Mouse (Mus musculus) neural tube, embryonic 15.5 days (tissue): Measurements from ENCODE around the gene Rnf11. TPM values are rescaled to one million over a fixed set of nuclear protein-coding genes. Genes with fewer than 3 reads are reported as not detected.
"Not testable (repeated sequence)": the region's sequence is repeated elsewhere in the genome, so short reads cannot be mapped to it uniquely, and the experiment has no call there.

ENCODE experiments used
- ATAC-seq: fragments of 200-750 bp; cut with Nextera tagmentation; 2 replicates; pipeline ENCODE4 v1.8.0; 2017; ENCODE audit warnings: mild to moderate bottlenecking, moderate TSS enrichment, moderate library complexity; ENCODE audit not compliant: low FRiP score
- H3K27ac ChIP-seq: fragments of 300-500 bp; sonication (generic); replicated peaks from 2 replicates; pipeline ENCODE4 v1.5.1; 2015; ENCODE audit warnings: mild to moderate bottlenecking, inconsistent platforms
- H3K27me3 ChIP-seq: fragments of 300-500 bp; sonication (generic); replicated peaks from 2 replicates; pipeline ENCODE4 v1.6.1; 2015; ENCODE audit warnings: inconsistent platforms
- H3K36me3 ChIP-seq: fragments of 300-500 bp; sonication (generic); 2 replicates; pipeline ENCODE4 v1.6.1; 2015; ENCODE audit warnings: inconsistent platforms
- H3K4me1 ChIP-seq: fragments of 300-500 bp; sonication (generic); 2 replicates; pipeline ENCODE4 v1.6.1; 2015; ENCODE audit warnings: inconsistent platforms
- H3K4me2 ChIP-seq: fragments of 300-500 bp; sonication (generic); 2 replicates; pipeline ENCODE4 v1.6.1; 2015; ENCODE audit warnings: inconsistent platforms, mild to moderate bottlenecking, moderate library complexity
- H3K4me3 ChIP-seq: fragments of 300-500 bp; sonication (generic); replicated peaks from 2 replicates; pipeline ENCODE4 v1.5.1; 2015; ENCODE audit warnings: mild to moderate bottlenecking, inconsistent platforms
- H3K9ac ChIP-seq: fragments of 300-500 bp; sonication (generic); replicated peaks from 2 replicates; pipeline ENCODE4 v1.6.1; 2015; ENCODE audit warnings: mild to moderate bottlenecking, inconsistent platforms
- H3K9me3 ChIP-seq: fragments of 300-500 bp; sonication (generic); replicated peaks from 2 replicates; pipeline ENCODE4 v1.6.1; 2016; ENCODE audit warnings: inconsistent platforms
- WGBS: fragments of 180-500 bp; shearing (Covaris S2); methylation state at CpG from one replicate; pipeline ENCODE4 v1.1.7; 2015; ENCODE audit warnings: mixed read lengths; 5-methylcytosine and 5-hydroxymethylcytosine counted together
- polyA plus RNA-seq: library from polyadenylated mRNA; unstranded; fragments of >200 nt; fragmentation: Nextera tagmentation; extraction: Ambion mirVana; gene quantifications from 2 replicates; pipeline ENCODE4 v1.2.1, GENCODE M21; 2015

Gene Rnf11
- polyA plus RNA-seq, 1 experiment from 2014 or later: 67.8 TPM

- peaks cover 20% of the 10 kb centered on the region for H3K4me1 ChIP-seq
- H3K36me3 ChIP-seq: no peaks in the 10 kb centered on the region
- no peak overlapping the region for H3K27ac ChIP-seq
- ATAC-seq: no peak
- no peak overlapping the region; the same call in 1 of the 2 replicates for H3K9ac ChIP-seq
- H3K9me3 ChIP-seq: no peaks in the 10 kb centered on the region
- WGBS: 80% methylated on average over 9 of the region's 9 CpGs
- peak overlapping the region; percentile 99 for H3K4me2 ChIP-seq
- H3K4me3 ChIP-seq: peak overlapping the region; percentile 68; the same call in 1 of the 2 replicates
- H3K27me3 ChIP-seq: 0 out of 2 replicates have a peak, but pooled peaks cover 3% of the 10 kb centered on the region
Observed at GRCm38 (mm10) chr4:109407701-109408485, 76.6 kb downstream of the Rnf11 start.

GRCm38 (mm10) chr4:109407176-109407520, 77.4 kb downstream of the Rnf11 start:
- H3K4me3 ChIP-seq: peak overlapping the region; percentile 68
- no peaks in the 10 kb centered on the region for H3K9me3 ChIP-seq
- H3K4me1 ChIP-seq: peaks cover 20% of the 10 kb centered on the region
- H3K4me2 ChIP-seq: peak overlapping the region; percentile 99
- peak overlapping the region; percentile 75 for H3K9ac ChIP-seq
- H3K27me3 ChIP-seq: 0 out of 2 replicates have a peak, but pooled peaks cover 3% of the 10 kb centered on the region
- ATAC-seq: peak; percentile 42; the same call in 1 of the 2 replicates
- WGBS: 5% methylated on average over 7 of the region's 24 CpGs
- H3K36me3 ChIP-seq: no peaks in the 10 kb centered on the region
- H3K27ac ChIP-seq: no peak overlapping the region

DNA sequence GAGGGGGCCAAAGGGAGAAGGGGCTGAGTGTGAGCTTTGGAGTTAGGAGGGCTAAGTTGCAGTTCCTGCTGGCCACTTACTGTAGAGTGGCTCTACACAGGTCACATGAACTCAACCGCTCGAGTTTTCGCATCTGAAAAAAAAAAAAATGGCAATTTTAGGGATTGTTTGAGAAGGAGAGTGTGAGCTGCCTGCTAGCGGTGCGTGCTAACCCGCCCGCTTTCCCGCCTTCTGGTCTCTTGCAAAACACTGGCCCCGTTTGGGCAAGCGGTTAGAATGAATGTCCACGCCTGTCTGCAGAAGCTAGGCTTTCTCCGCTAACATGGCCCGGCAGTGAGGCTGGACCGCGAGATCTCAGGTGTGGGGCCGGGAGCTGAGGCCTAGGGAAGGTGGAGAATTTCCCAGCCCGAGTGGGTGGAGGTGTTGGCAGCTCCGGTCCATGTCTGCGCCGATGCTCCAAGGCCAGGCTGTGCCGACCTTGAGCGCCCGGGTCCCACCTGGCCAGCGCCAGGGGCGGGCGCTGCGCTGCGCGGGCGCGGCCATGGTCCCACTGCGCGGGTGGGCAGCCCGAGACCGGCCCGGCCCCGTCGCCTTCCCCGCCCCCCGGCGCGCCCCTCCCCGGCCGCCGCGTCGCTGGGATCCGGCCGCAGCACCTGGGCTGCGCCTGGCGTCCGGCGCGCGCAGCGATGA, 77.9 kb downstream of the Rnf11 start, which contains the start of gene Ttc39a:
Ttc39a (plus strand) TSS at position 138 of the 690 bp plus-strand sequence.
- Histone ChIP-seq H3K27ac (peak within 1 kb of the TSS; percentile 37; the same call in 1 of the 2 replicates), H3K4me3 (peak within 1 kb of the TSS; percentile 68), H3K36me3 (no peaks in the 10 kb centered on the region), H3K27me3 (0 out of 2 replicates have a peak, but pooled peaks cover 3% of the 10 kb centered on the region), H3K9me3 (no peaks in the 10 kb centered on the region), H3K9ac (peak within 1 kb of the TSS; percentile 75), H3K4me1 (peaks cover 20% of the 10 kb centered on the region), H3K4me2 (peak within 1 kb of the TSS; percentile 99)
- peak; percentile 81 for ATAC-seq
- WGBS: under 1% methylated on average over 48 of the region's 56 CpGs

GRCm38 (mm10) chr4:109406054-109406485, 78.5 kb downstream of the Rnf11 start:
- Histone ChIP-seq H3K9me3 (no peaks in the 10 kb centered on the region), H3K27me3 (0 out of 2 replicates have a peak, but pooled peaks cover 3% of the 10 kb centered on the region), H3K4me1 (peaks cover 20% of the 10 kb centered on the region), H3K36me3 (no peaks in the 10 kb centered on the region), H3K27ac (no peak overlapping the region), H3K4me2 (peak overlapping the region; percentile 99), H3K9ac (peak overlapping the region; percentile 75; the same call in 1 of the 2 replicates), H3K4me3 (peak overlapping the region; percentile 68)
- peak; percentile 66 for ATAC-seq
- 6% methylated on average over 3 of the region's 3 CpGs for WGBS

- WGBS: 40% methylated on average over 8 of the region's 8 CpGs
- no peak overlapping the region for H3K9ac ChIP-seq
Observed at GRCm38 (mm10) chr4:109405415-109405814, 79.1 kb downstream of the Rnf11 start.

GRCm38 (mm10) chr4:109404908-109405307, 79.6 kb downstream of the Rnf11 start:
- not testable (repeated sequence) for H3K27me3 ChIP-seq, H3K9me3 ChIP-seq, H3K4me2 ChIP-seq, H3K9ac ChIP-seq, H3K36me3 ChIP-seq, H3K27ac ChIP-seq, ATAC-seq, H3K4me3 ChIP-seq
- 88% methylated on average over 3 of the region's 3 CpGs for WGBS
- H3K4me1 ChIP-seq: peaks cover 20% of the 10 kb centered on the region

More at GRCm38 (mm10) chr4:109405415-109405814, 79.1 kb downstream of the Rnf11 start:
- Histone ChIP-seq H3K27ac (no peak overlapping the region), H3K27me3 (0 out of 2 replicates have a peak, but pooled peaks cover 3% of the 10 kb centered on the region), H3K9me3 (no peaks in the 10 kb centered on the region), H3K4me1 (peaks cover 20% of the 10 kb centered on the region), H3K4me2 (no peak overlapping the region), H3K36me3 (no peaks in the 10 kb centered on the region), H3K4me3 (no peak overlapping the region)
- ATAC-seq: no peak

DNA sequence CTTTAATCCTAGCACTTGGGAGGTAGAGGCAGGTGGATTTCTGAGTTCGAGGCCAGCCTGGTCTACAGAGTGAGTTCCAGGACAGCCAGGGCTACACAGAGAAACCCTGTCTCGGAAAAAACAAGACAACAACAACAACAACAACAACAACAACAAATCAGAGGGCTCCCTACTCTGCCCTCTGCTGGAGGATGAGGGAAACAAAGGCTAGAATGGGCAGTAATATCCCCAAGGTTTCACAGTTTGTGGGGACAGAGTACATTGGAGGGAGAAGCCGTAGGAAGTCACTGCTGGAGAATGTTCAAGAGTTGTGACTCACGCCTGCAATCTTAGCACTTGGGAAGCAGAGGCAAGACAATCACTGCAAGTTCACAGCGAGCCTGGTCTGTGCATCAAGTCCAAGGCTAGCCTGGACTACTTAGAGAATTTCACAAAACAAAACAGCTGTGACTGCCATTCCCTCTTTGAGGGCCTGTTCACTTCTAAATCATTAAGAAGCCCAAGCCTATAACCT, 83.3 kb downstream of the Rnf11 start:
- no peaks in the 10 kb centered on the region for H3K36me3 ChIP-seq
- no peak overlapping the region for H3K9ac ChIP-seq
- ATAC-seq: no peak
- H3K4me3 ChIP-seq: no peak overlapping the region
- H3K4me1 ChIP-seq: peaks cover 6% of the 10 kb centered on the region
- no peak overlapping the region for H3K4me2 ChIP-seq
- H3K27me3 ChIP-seq: 0 out of 2 replicates have a peak, but pooled peaks cover 3% of the 10 kb centered on the region
- no peaks in the 10 kb centered on the region for H3K9me3 ChIP-seq
- no peak overlapping the region for H3K27ac ChIP-seq
- 74% methylated on average over 5 of the region's 5 CpGs for WGBS

Other genes with a start within 250 kb of the Rnf11 start
- gene Eps15, start 204.5 kb downstream of the Rnf11 start, polyA plus RNA-seq: 64.7 and 68.8 TPM in 2 replicates
- gene Ttc39a, start 78.1 kb downstream of the Rnf11 start, polyA plus RNA-seq: 4.9 and 6.2 TPM in 2 replicates
- not detected in 2 replicates for gene 4930522H14Rik, start 46.6 kb upstream of the Rnf11 start, polyA plus RNA-seq
- 3.3 and 4.9 TPM in 2 replicates for gene Cdkn2c, start 182.5 kb upstream of the Rnf11 start, polyA plus RNA-seq
- gene Faf1, start 191.9 kb upstream of the Rnf11 start, polyA plus RNA-seq: 28.5 and 30.9 TPM in 2 replicates